Mouse (Mus musculus): Measurements from ENCODE around the gene Spc25. TPM values are rescaled to one million over a fixed set of nuclear protein-coding genes. Genes with fewer than 3 reads are reported as not detected.

Gene Spc25
- polyA plus RNA-seq, 1 experiment from 2014 or later, result 24.7 TPM

DNA sequence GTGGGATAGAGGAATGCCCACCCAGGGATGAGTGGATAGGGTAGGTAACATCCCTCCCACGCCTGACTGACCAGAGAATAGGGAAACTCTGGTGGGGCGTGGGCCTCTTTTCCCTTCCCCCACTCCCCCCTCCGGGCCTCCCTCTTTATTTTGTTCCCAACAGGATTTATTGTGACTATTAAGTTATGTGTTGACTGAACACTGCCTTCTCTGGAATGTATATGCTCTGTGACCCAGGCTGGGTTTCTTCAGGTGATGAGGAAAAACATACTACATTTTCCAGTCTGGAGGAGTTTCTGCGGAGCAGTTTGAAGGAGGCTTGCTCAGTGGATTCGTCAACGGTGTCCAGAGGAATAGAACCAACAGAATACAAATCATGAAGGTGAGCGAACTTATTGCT lies 4.8 kb upstream of the Spc25 start, which contains the start of gene G6pc2:
Gene G6pc2 (plus strand): TSS at position 301 of the 400 bp plus-strand sequence.
- H3K36me3 ChIP-seq (ENCODE audit: inconsistent target), result no peaks in the 10 kb centered on the region
- no peak within 1 kb of the TSS for H3K27ac ChIP-seq
- WGBS (ENCODE audit: missing documents), result 92% methylated on average over 6 of the region's 7 CpGs
- no peak within 1 kb of the TSS for H3K4me3 ChIP-seq (ENCODE audit: inconsistent target)
- no peaks in the 10 kb centered on the region for H3K79me2 ChIP-seq (ENCODE audit: inconsistent target)

- WGBS (ENCODE audit: missing documents), result 87% methylated on average over 3 of the region's 3 CpGs
- Histone ChIP-seq H3K4me3 (ENCODE audit: inconsistent target) (no peak overlapping the region), H3K36me3 (ENCODE audit: inconsistent target) (no peaks in the 10 kb centered on the region), H3K79me2 (ENCODE audit: inconsistent target) (peaks cover 10% of the 10 kb centered on the region), H3K27ac (no peak overlapping the region)
Observed at GRCm38 (mm10) chr2:69209684-69210083, 3.7 kb upstream of the Spc25 start.

- Histone ChIP-seq H3K4me3 (ENCODE audit: inconsistent target) (peak overlapping the region; percentile 83), H3K27ac (no peak overlapping the region), H3K36me3 (ENCODE audit: inconsistent target) (no peaks in the 10 kb centered on the region; the same call in 1 of the 2 replicates), H3K79me2 (ENCODE audit: inconsistent target) (peaks cover 16% of the 10 kb centered on the region)
- 29% methylated on average over 7 of the region's 7 CpGs for WGBS (ENCODE audit: missing documents)
Observed at GRCm38 (mm10) chr2:69206523-69206922, 529 bp upstream of the Spc25 start.

DNA sequence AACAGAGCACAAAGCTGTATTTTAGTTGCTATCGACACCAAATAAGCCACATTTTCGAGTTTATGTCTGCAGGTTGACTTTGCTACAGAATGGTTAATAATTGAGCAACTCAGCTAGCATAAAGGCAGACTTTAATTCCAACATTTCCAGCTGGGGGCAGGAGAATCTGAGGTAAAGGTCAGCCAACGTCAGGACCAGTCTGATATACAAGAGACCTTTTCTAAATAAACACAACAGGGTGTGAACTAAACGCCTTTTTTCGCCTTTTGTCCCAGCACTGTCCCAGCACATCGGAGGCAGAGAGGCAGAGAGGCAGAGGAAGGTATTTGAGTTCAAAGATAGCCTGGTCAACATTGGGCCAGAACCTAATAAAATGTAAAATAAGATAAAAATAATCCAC lies 809 bp downstream of the Spc25 start:
- Histone ChIP-seq H3K36me3 (ENCODE audit: inconsistent target) (no peaks in the 10 kb centered on the region; the same call in 1 of the 2 replicates), H3K79me2 (ENCODE audit: inconsistent target) (peaks cover 16% of the 10 kb centered on the region), H3K27ac (peak overlapping the region; percentile 37), H3K4me3 (ENCODE audit: inconsistent target) (peak overlapping the region; percentile 83)
- WGBS (ENCODE audit: missing documents), result 31% methylated on average over 6 of the region's 6 CpGs

DNA sequence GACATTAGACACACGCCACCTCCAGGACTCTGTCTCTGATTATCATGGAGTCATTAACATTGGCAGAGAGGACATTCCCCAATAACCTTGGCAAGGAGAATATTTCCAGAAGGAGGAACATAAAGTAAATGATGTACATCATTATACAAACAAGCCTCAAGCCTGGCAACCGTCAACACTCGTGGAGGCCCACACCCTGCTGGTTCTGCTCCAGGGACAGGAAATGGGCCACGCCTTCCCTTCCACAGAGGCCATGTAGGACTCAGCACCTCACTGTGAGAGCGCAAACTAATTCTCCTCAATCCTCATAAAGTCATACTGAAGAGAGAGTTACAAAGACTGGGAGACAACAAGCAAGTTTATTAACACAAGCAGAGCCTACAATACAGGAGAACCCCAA lies 12.4 kb downstream of the Spc25 start:
- Histone ChIP-seq H3K36me3 (ENCODE audit: inconsistent target) (no peaks in the 10 kb centered on the region), H3K4me3 (ENCODE audit: inconsistent target) (no peak overlapping the region), H3K27ac (no peak overlapping the region), H3K79me2 (ENCODE audit: inconsistent target) (no peaks in the 10 kb centered on the region)
- 100% methylated on average over 5 of the region's 5 CpGs for WGBS (ENCODE audit: missing documents)

GRCm38 (mm10) chr2:69191059-69191458 lies 14.9 kb downstream of the Spc25 start:
- Histone ChIP-seq H3K27ac (no peak overlapping the region), H3K4me3 (ENCODE audit: inconsistent target) (no peak overlapping the region), H3K36me3 (ENCODE audit: inconsistent target) (0 out of 2 replicates have a peak, but pooled peaks cover 3% of the 10 kb centered on the region), H3K79me2 (ENCODE audit: inconsistent target) (no peaks in the 10 kb centered on the region)
- 73% methylated on average over 5 of the region's 5 CpGs for WGBS (ENCODE audit: missing documents)

DNA sequence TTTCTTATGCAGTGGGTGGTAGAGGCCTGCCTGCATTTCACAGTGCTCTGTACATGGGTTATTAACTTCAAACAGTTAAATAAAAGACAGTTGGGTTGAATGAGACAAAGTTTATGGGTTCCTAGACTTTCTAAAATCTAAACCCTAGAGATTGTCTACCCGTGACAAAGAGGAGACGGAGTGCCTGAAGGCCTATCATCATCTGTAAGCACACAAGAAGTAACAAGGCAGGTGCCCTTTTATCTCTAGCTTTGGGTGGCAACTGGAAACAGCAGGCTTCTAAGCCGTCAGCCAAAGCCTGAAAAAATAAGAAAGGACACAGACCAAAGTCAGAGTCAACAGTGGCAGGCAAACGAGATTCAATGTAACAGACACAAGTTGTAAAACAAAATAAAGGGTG lies 16.8 kb downstream of the Spc25 start:
- 93% methylated on average over 4 of the region's 4 CpGs for WGBS (ENCODE audit: missing documents)
- no peak overlapping the region for H3K4me3 ChIP-seq (ENCODE audit: inconsistent target)
- H3K36me3 ChIP-seq (ENCODE audit: inconsistent target), result 0 out of 2 replicates have a peak, but pooled peaks cover 3% of the 10 kb centered on the region
- no peaks in the 10 kb centered on the region for H3K79me2 ChIP-seq (ENCODE audit: inconsistent target)
- no peak overlapping the region for H3K27ac ChIP-seq

DNA sequence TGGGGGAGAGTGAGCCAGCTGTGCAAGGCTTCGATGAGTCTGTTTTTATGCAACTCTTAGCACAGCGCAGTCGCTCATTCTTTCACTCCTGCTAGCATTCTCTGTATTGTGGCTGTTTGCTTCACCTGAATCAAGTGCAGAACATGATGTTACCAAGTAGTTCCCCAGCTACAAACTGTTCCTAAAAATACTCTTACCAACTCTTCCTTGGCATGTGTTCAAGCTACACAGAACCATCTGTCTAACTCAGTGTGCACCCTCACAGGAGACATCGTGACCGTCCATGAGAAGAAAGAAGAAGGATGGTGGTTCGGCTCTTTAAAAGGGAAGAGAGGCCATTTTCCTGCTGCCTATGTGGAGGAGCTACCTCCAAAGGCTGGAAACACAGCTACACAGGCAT lies 17.3 kb downstream of the Spc25 start:
- Histone ChIP-seq H3K79me2 (ENCODE audit: inconsistent target) (no peaks in the 10 kb centered on the region), H3K27ac (no peak overlapping the region), H3K4me3 (ENCODE audit: inconsistent target) (no peak overlapping the region), H3K36me3 (ENCODE audit: inconsistent target) (0 out of 2 replicates have a peak, but pooled peaks cover 3% of the 10 kb centered on the region)
- 84% methylated on average over 6 of the region's 6 CpGs for WGBS (ENCODE audit: missing documents)

- Histone ChIP-seq H3K27ac (no peak overlapping the region), H3K36me3 (ENCODE audit: inconsistent target) (0 out of 2 replicates have a peak, but pooled peaks cover 3% of the 10 kb centered on the region), H3K79me2 (ENCODE audit: inconsistent target) (no peaks in the 10 kb centered on the region), H3K4me3 (ENCODE audit: inconsistent target) (no peak overlapping the region)
- WGBS (ENCODE audit: missing documents), result 86% methylated on average over 2 of the region's 2 CpGs
Observed at GRCm38 (mm10) chr2:69187990-69188389, 18.0 kb downstream of the Spc25 start.

DNA sequence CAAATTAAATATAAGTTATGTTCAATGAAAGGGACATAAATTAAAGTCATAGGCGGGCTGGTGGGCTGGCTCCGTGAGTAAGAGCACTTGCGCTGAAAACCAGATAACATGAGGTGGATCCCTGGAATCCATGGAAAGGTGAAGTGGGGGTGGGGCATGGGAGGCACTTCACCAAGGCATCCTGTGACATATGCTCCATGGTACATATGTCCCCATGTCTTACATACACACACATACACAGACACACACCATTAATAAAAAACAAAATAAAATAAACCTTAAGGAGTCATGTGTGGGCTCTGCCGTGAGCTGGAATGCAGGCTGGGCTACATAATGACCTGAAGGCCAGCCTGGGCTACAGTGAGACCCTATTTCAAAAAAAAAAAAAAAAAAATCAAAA lies 26.3 kb downstream of the Spc25 start:
- no peaks in the 10 kb centered on the region for H3K79me2 ChIP-seq (ENCODE audit: inconsistent target)
- no peak overlapping the region for H3K27ac ChIP-seq
- 91% methylated on average over 4 of the region's 4 CpGs for WGBS (ENCODE audit: missing documents)
- no peaks in the 10 kb centered on the region for H3K36me3 ChIP-seq (ENCODE audit: inconsistent target)
- no peak overlapping the region for H3K4me3 ChIP-seq (ENCODE audit: inconsistent target)

GRCm38 (mm10) chr2:69175296-69175695 lies 30.7 kb downstream of the Spc25 start:
- H3K27ac ChIP-seq, result no peak overlapping the region
- 95% methylated on average over 5 of the region's 5 CpGs for WGBS (ENCODE audit: missing documents)
- H3K79me2 ChIP-seq (ENCODE audit: inconsistent target), result no peaks in the 10 kb centered on the region
- no peak overlapping the region for H3K4me3 ChIP-seq (ENCODE audit: inconsistent target)
- no peaks in the 10 kb centered on the region for H3K36me3 ChIP-seq (ENCODE audit: inconsistent target)

DNA sequence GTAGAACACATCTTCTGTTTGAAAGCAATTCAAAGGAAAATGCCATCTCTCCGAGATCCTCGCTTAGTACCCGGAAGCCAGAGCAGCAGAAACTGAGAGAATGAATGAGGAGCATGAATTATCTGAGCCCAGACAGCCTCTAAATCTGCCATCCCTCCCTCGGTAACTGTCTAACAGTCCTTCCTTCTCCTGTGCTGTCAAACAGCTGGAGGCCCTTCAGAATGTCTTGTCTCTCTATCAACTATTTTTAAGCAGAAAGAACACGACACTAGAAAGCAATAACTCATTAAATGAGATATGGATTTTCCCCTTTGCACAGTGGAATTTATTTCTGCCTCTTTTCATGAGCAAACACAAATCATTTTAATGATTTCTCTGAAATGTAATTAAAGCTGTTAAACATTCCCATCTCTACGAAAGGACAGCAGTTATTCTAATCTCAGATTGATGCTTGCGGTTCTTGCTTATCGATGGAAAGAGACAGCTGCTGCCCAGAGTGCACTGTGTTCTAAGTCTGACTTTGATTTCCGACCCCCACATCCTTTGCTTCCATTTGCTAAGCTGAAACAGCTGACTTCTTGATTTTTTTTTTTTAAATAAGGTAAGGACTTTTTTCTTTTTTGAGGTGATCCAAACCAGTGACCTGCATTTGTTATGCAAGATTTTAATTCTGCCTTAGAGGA lies 35.5 kb downstream of the Spc25 start:
- no peak overlapping the region for H3K27ac ChIP-seq
- peaks cover 4% of the 10 kb centered on the region; the same call in 1 of the 2 replicates for H3K36me3 ChIP-seq (ENCODE audit: inconsistent target)
- 91% methylated on average over 9 of the region's 9 CpGs for WGBS (ENCODE audit: missing documents)
- no peak overlapping the region for H3K4me3 ChIP-seq (ENCODE audit: inconsistent target)
- H3K79me2 ChIP-seq (ENCODE audit: inconsistent target), result no peaks in the 10 kb centered on the region

GRCm38 (mm10) chr2:69158907-69159306 lies 47.1 kb downstream of the Spc25 start:
- no peak overlapping the region for H3K4me3 ChIP-seq (ENCODE audit: inconsistent target)

GRCm38 (mm10) chr2:69156283-69156682 lies 49.7 kb downstream of the Spc25 start:
- WGBS (ENCODE audit: missing documents), result 86% methylated on average over 7 of the region's 7 CpGs
- H3K4me3 ChIP-seq (ENCODE audit: inconsistent target), result no peak overlapping the region
- H3K36me3 ChIP-seq (ENCODE audit: inconsistent target), result peaks cover 13% of the 10 kb centered on the region; the same call in 1 of the 2 replicates
- no peaks in the 10 kb centered on the region for H3K79me2 ChIP-seq (ENCODE audit: inconsistent target)
- H3K27ac ChIP-seq, result no peak overlapping the region

More at GRCm38 (mm10) chr2:69158907-69159306, 47.1 kb downstream of the Spc25 start:
- no peaks in the 10 kb centered on the region for H3K79me2 ChIP-seq (ENCODE audit: inconsistent target)
- peaks cover 13% of the 10 kb centered on the region; the same call in 1 of the 2 replicates for H3K36me3 ChIP-seq (ENCODE audit: inconsistent target)
- no peak overlapping the region for H3K27ac ChIP-seq

- no peaks in the 10 kb centered on the region for H3K79me2 ChIP-seq (ENCODE audit: inconsistent target)
- H3K4me3 ChIP-seq (ENCODE audit: inconsistent target), result no peak overlapping the region
- no peak overlapping the region for H3K27ac ChIP-seq
- H3K36me3 ChIP-seq (ENCODE audit: inconsistent target), result peaks cover 13% of the 10 kb centered on the region; the same call in 1 of the 2 replicates
- WGBS (ENCODE audit: missing documents), result 88% methylated on average over 3 of the region's 3 CpGs
Observed at GRCm38 (mm10) chr2:69155861-69156260, 50.1 kb downstream of the Spc25 start.
